Mouse (Mus musculus) midbrain, embryonic 11.5 days (tissue): ENCODE results near the gene Gm10600. TPM values are rescaled to one million over a fixed set of nuclear protein-coding genes. Genes with fewer than 3 reads are reported as not detected.
"Not testable (repeated sequence)": the region's sequence is repeated elsewhere in the genome, so short reads cannot be mapped to it uniquely, and the experiment has no call there.

Experiments
- ATAC-seq: fragments of 200-750 bp; cut with Nextera tagmentation; 2 replicates; pipeline ENCODE4 v1.8.0; 2017; ENCODE audit warnings: moderate TSS enrichment, moderate library complexity; ENCODE audit not compliant: low FRiP score
- DNase-seq: peaks from one replicate; pipeline ENCODE4 v3.0.0; 2015; ENCODE audit warnings: low spot score; ENCODE audit errors: missing footprints
- H3K27ac ChIP-seq: fragments of 300-500 bp; sonication (generic); 2 replicates; pipeline ENCODE4 v1.5.1; 2014; ENCODE audit warnings: low read depth, low read length
- H3K27me3 ChIP-seq: fragments of 300-500 bp; sonication (generic); 2 replicates; pipeline ENCODE4 v1.6.1; 2014; ENCODE audit warnings: mild to moderate bottlenecking, low read length, moderate library complexity, mixed read lengths; ENCODE audit not compliant: control insufficient read depth, insufficient read depth
- H3K36me3 ChIP-seq: fragments of 300-500 bp; sonication (generic); 2 replicates; pipeline ENCODE4 v1.6.1; 2014; ENCODE audit warnings: mild to moderate bottlenecking, low read length, moderate library complexity, mixed read lengths; ENCODE audit not compliant: control insufficient read depth, insufficient read depth
- H3K4me1 ChIP-seq: fragments of 300-500 bp; sonication (generic); 2 replicates; pipeline ENCODE4 v1.6.1; 2014; ENCODE audit warnings: low read length; ENCODE audit not compliant: control insufficient read depth, insufficient read depth
- H3K4me2 ChIP-seq: fragments of 300-500 bp; sonication (generic); 2 replicates; pipeline ENCODE4 v1.6.1; 2014; ENCODE audit warnings: mild to moderate bottlenecking, moderate library complexity
- H3K4me3 ChIP-seq: fragments of 300-500 bp; sonication (generic); 2 replicates; pipeline ENCODE4 v1.5.1; 2014; ENCODE audit warnings: low read depth, low read length
- H3K9ac ChIP-seq: fragments of 300-500 bp; sonication (generic); 2 replicates; pipeline ENCODE4 v1.6.1; 2014; ENCODE audit warnings: low read length
- H3K9me3 ChIP-seq: fragments of 300-500 bp; sonication (generic); 2 replicates; pipeline ENCODE4 v1.6.1; 2016; ENCODE audit warnings: low read length; ENCODE audit not compliant: control insufficient read depth
- WGBS: fragments of 180-500 bp; shearing (Covaris S2); extraction: QIAGEN DNeasy Blood & Tissue Kit; methylation state at CpG from one replicate; pipeline ENCODE4 v1.1.7; 2014; 5-methylcytosine and 5-hydroxymethylcytosine counted together
- polyA plus RNA-seq: library from polyadenylated mRNA; unstranded; fragments of >200 nt; fragmentation: Nextera tagmentation; extraction: Ambion mirVana; gene quantifications from 2 replicates; pipeline ENCODE4 v1.2.1, GENCODE M21; 2014

Gene Gm10600
- not detected in 2 replicates for polyA plus RNA-seq

GRCm38 (mm10) chr4:42240339-42240738 lies at the start of gene Gm10600:
Gene Gm10600 (plus strand): TSS chr4:42240639.
- H3K9me3 ChIP-seq, H3K4me3 ChIP-seq, H3K27me3 ChIP-seq, H3K9ac ChIP-seq, H3K4me2 ChIP-seq, ATAC-seq, DNase-seq, H3K36me3 ChIP-seq, H3K4me1 ChIP-seq, H3K27ac ChIP-seq: not testable (repeated sequence)
- WGBS: no CpG with 5 or more reads among the region's 4 CpGs

- ATAC-seq: not testable (repeated sequence)
These were observed 15.0 kb downstream of the Gm10600 start, which contains the start of gene Ccl21b for GRCm38 (mm10) chr4:42255467-42255866. Gene Ccl21b (plus strand): TSS chr4:42255767.

More at GRCm38 (mm10) chr4:42255467-42255866, 15.0 kb downstream of the Gm10600 start, which contains the start of gene Ccl21b:
- not testable (repeated sequence) for H3K9me3 ChIP-seq, DNase-seq, H3K4me2 ChIP-seq, H3K9ac ChIP-seq, H3K27ac ChIP-seq, H3K27me3 ChIP-seq, H3K4me3 ChIP-seq, H3K36me3 ChIP-seq, H3K4me1 ChIP-seq
- WGBS: no CpG with 5 or more reads among the region's 5 CpGs

Other genes starting within 250 kb of the Gm10600 start
- 0.15 and 0.19 TPM in 2 replicates for gene Gm21093, start 205.9 kb upstream of the Gm10600 start, polyA plus RNA-seq
- gene Gm3893, start 149.4 kb upstream of the Gm10600 start, polyA plus RNA-seq: not detected in 2 replicates
- not detected in 2 replicates for gene Gm13304, start 125.8 kb upstream of the Gm10600 start, polyA plus RNA-seq
- not detected in 2 replicates for gene Gm13306, start 87.2 kb upstream of the Gm10600 start, polyA plus RNA-seq
- gene Gm13305, start 72.0 kb upstream of the Gm10600 start, polyA plus RNA-seq: not detected in 2 replicates
- gene Ccl21b, start 15.1 kb downstream of the Gm10600 start, polyA plus RNA-seq: not detected in 2 replicates
- not detected in 2 replicates for gene Gm21953, start 53.6 kb downstream of the Gm10600 start, polyA plus RNA-seq
- not detected in 2 replicates for gene Fam205a3, start 77.7 kb downstream of the Gm10600 start, polyA plus RNA-seq
- gene Gm21586, start 198.7 kb downstream of the Gm10600 start, polyA plus RNA-seq: not detected in 2 replicates
- gene Gm2163, start 226.1 kb downstream of the Gm10600 start, polyA plus RNA-seq: not detected in 2 replicates